Mouse (Mus musculus): Measurements from ENCODE around the gene Rfx2.
A peak's percentile ranks its signal among the peaks of the same experiment; 100 is the strongest.

The Rfx2 gene

GRCm38 (mm10) chr17:56830411-56831110 is at the start of gene Rfx2:
Gene Rfx2 (minus strand): TSS chr17:56831013.
- DNase-seq (ENCODE audit: low spot score), result no peak

GRCm38 (mm10) chr17:56877426-56877825 is 46.6 kb upstream of the Rfx2 start:
- DNase-seq (ENCODE audit: low spot score), result peak; percentile 52

- DNase-seq (ENCODE audit: low spot score), result no peak
These were observed 46.2 kb upstream of the Rfx2 start for GRCm38 (mm10) chr17:56876981-56877380.

GRCm38 (mm10) chr17:56876465-56876864 is 45.7 kb upstream of the Rfx2 start:
- no peak for DNase-seq (ENCODE audit: low spot score)

- DNase-seq (ENCODE audit: low spot score), result no peak
These were observed 44.3 kb upstream of the Rfx2 start, which contains the start of gene 1700061G19Rik for GRCm38 (mm10) chr17:56874936-56875651. Gene 1700061G19Rik (plus strand): TSS chr17:56875477.

- no peak for DNase-seq (ENCODE audit: low spot score)
These were observed 43.4 kb upstream of the Rfx2 start, which contains the start of gene Acsbg2 for GRCm38 (mm10) chr17:56874237-56874636. Gene Acsbg2 (minus strand): TSS chr17:56874447.

GRCm38 (mm10) chr17:56872512-56872911 is 41.7 kb upstream of the Rfx2 start:
- DNase-seq (ENCODE audit: low spot score), result no peak

- no peak for DNase-seq (ENCODE audit: low spot score)
These were observed 41.0 kb upstream of the Rfx2 start for GRCm38 (mm10) chr17:56871767-56872166.

GRCm38 (mm10) chr17:56870287-56870953 is 39.6 kb upstream of the Rfx2 start:
- DNase-seq (ENCODE audit: low spot score), result no peak

- DNase-seq (ENCODE audit: low spot score), result no peak
These were observed 38.7 kb upstream of the Rfx2 start for GRCm38 (mm10) chr17:56869481-56869977.

GRCm38 (mm10) chr17:56866071-56866470 is 35.3 kb upstream of the Rfx2 start:
- DNase-seq (ENCODE audit: low spot score), result no peak

- no peak for DNase-seq (ENCODE audit: low spot score)
These were observed 30.4 kb upstream of the Rfx2 start for GRCm38 (mm10) chr17:56861197-56861596.

GRCm38 (mm10) chr17:56858922-56859321 is 28.1 kb upstream of the Rfx2 start:
- DNase-seq (ENCODE audit: low spot score), result no peak

- peak; percentile 71 for DNase-seq (ENCODE audit: low spot score)
These were observed 27.4 kb upstream of the Rfx2 start for GRCm38 (mm10) chr17:56858216-56858615.

GRCm38 (mm10) chr17:56855421-56855820 is 24.6 kb upstream of the Rfx2 start:
- no peak for DNase-seq (ENCODE audit: low spot score)

- DNase-seq (ENCODE audit: low spot score), result no peak
These were observed 20.4 kb upstream of the Rfx2 start for GRCm38 (mm10) chr17:56851167-56851566.

GRCm38 (mm10) chr17:56849710-56850109 is 18.9 kb upstream of the Rfx2 start:
- DNase-seq (ENCODE audit: low spot score), result no peak

GRCm38 (mm10) chr17:56848785-56849184 is 18.0 kb upstream of the Rfx2 start:
- no peak for DNase-seq (ENCODE audit: low spot score)

- no peak for DNase-seq (ENCODE audit: low spot score)
These were observed 12.9 kb upstream of the Rfx2 start for GRCm38 (mm10) chr17:56843678-56844077.

GRCm38 (mm10) chr17:56842173-56842572 is 11.4 kb upstream of the Rfx2 start:
- DNase-seq (ENCODE audit: low spot score), result no peak

- no peak for DNase-seq (ENCODE audit: low spot score)
These were observed 9.7 kb upstream of the Rfx2 start for GRCm38 (mm10) chr17:56840524-56840923.

- DNase-seq (ENCODE audit: low spot score), result no peak
These were observed 5.5 kb upstream of the Rfx2 start for GRCm38 (mm10) chr17:56836336-56836735.

- DNase-seq (ENCODE audit: low spot score), result no peak
These were observed 2.6 kb upstream of the Rfx2 start for GRCm38 (mm10) chr17:56833381-56833780.
